Mouse (Mus musculus): ENCODE data around the gene Ralgds. TPM values are rescaled to one million over a fixed set of nuclear protein-coding genes. Genes with fewer than 3 reads are reported as not detected.

Ralgds gene
- polyA plus RNA-seq, 1 experiment, result 92.7 TPM

- no peak for DNase-seq (ENCODE audit: extremely low spot score in 1 of 2, low spot score in 1 of 2)
Observed at GRCm38 (mm10) chr2:28549157-28549556, 36.2 kb downstream of the Ralgds start.

- no peak for DNase-seq (ENCODE audit: extremely low spot score in 1 of 2, low spot score in 1 of 2)
Observed at GRCm38 (mm10) chr2:28552301-28552700, 39.4 kb downstream of the Ralgds start.

GRCm38 (mm10) chr2:28557452-28557851 lies 44.5 kb downstream of the Ralgds start:
- DNase-seq (ENCODE audit: extremely low spot score in 1 of 2, low spot score in 1 of 2), result no peak

- no peak for DNase-seq (ENCODE audit: extremely low spot score in 1 of 2, low spot score in 1 of 2)
Observed at GRCm38 (mm10) chr2:28563303-28563702, 50.4 kb downstream of the Ralgds start, which contains the start of gene Cel. Cel (minus strand) TSS chr2:28563403.

GRCm38 (mm10) chr2:28563830-28564229 lies 50.9 kb downstream of the Ralgds start:
- DNase-seq (ENCODE audit: extremely low spot score in 1 of 2, low spot score in 1 of 2), result no peak

- no peak for DNase-seq (ENCODE audit: extremely low spot score in 1 of 2, low spot score in 1 of 2)
Observed at GRCm38 (mm10) chr2:28564380-28564779, 51.5 kb downstream of the Ralgds start.

GRCm38 (mm10) chr2:28566545-28566944 lies 53.6 kb downstream of the Ralgds start:
- DNase-seq (ENCODE audit: extremely low spot score in 1 of 2, low spot score in 1 of 2), result no peak

GRCm38 (mm10) chr2:28569903-28570302 lies 57.0 kb downstream of the Ralgds start:
- no peak for DNase-seq (ENCODE audit: extremely low spot score in 1 of 2, low spot score in 1 of 2)

- DNase-seq (ENCODE audit: extremely low spot score in 1 of 2, low spot score in 1 of 2), result no peak
Observed at GRCm38 (mm10) chr2:28575341-28575740, 62.4 kb downstream of the Ralgds start.

- DNase-seq (ENCODE audit: extremely low spot score in 1 of 2, low spot score in 1 of 2), result no peak
Observed at GRCm38 (mm10) chr2:28576815-28577214, 63.9 kb downstream of the Ralgds start.

GRCm38 (mm10) chr2:28578003-28578402 lies 65.1 kb downstream of the Ralgds start:
- DNase-seq (ENCODE audit: extremely low spot score in 1 of 2, low spot score in 1 of 2), result peak in 1 of 2 experiments; percentile 34

- DNase-seq (ENCODE audit: extremely low spot score in 1 of 2, low spot score in 1 of 2), result peak; percentile 73 to 91
Observed at GRCm38 (mm10) chr2:28582647-28583353, 69.9 kb downstream of the Ralgds start.

GRCm38 (mm10) chr2:28583651-28584050 lies 70.7 kb downstream of the Ralgds start, which contains the start of gene Gtf3c5:
Gtf3c5 (minus strand) TSS chr2:28583751.
- DNase-seq (ENCODE audit: extremely low spot score in 1 of 2, low spot score in 1 of 2), result no peak

- peak; percentile 49 to 88 for DNase-seq (ENCODE audit: extremely low spot score in 1 of 2, low spot score in 1 of 2)
Observed at GRCm38 (mm10) chr2:28585043-28585571, 72.2 kb downstream of the Ralgds start.

GRCm38 (mm10) chr2:28585730-28586129 lies 72.8 kb downstream of the Ralgds start:
- DNase-seq (ENCODE audit: extremely low spot score in 1 of 2, low spot score in 1 of 2), result no peak

- no peak for DNase-seq (ENCODE audit: extremely low spot score in 1 of 2, low spot score in 1 of 2)
Observed at GRCm38 (mm10) chr2:28588574-28588973, 75.6 kb downstream of the Ralgds start.

- no peak for DNase-seq (ENCODE audit: extremely low spot score in 1 of 2, low spot score in 1 of 2)
Observed at GRCm38 (mm10) chr2:28591479-28591878, 78.6 kb downstream of the Ralgds start.

GRCm38 (mm10) chr2:28592809-28593208 lies 79.9 kb downstream of the Ralgds start:
- peak in 1 of 2 experiments; percentile 41 for DNase-seq (ENCODE audit: extremely low spot score in 1 of 2, low spot score in 1 of 2)

- DNase-seq (ENCODE audit: extremely low spot score in 1 of 2, low spot score in 1 of 2), result no peak
Observed at GRCm38 (mm10) chr2:28596021-28596420, 83.1 kb downstream of the Ralgds start.

GRCm38 (mm10) chr2:28596998-28597397 lies 84.1 kb downstream of the Ralgds start:
- no peak for DNase-seq (ENCODE audit: extremely low spot score in 1 of 2, low spot score in 1 of 2)

- DNase-seq (ENCODE audit: extremely low spot score in 1 of 2, low spot score in 1 of 2), result no peak
Observed at GRCm38 (mm10) chr2:28597733-28598547, 85.0 kb downstream of the Ralgds start.

Data from frontal cortex, adult 2 months (tissue).